Mouse (Mus musculus) ES-E14 (cell line): Measurements from ENCODE around the gene Etnk1. TPM values are rescaled to one million over a fixed set of nuclear protein-coding genes. Genes with fewer than 3 reads are reported as not detected.
A peak's percentile ranks its signal among the peaks of the same experiment; 100 is the strongest.

ENCODE experiments used
- DNase-seq: peaks from one replicate; pipeline ENCODE4 v3.0.0-alpha.2; 2013; ENCODE audit warnings: low read depth, low spot score
- H3K27ac ChIP-seq: 2 replicates; pipeline ENCODE4 v1.5.1; 2012; ENCODE audit warnings: low read depth, mild to moderate bottlenecking, low read length, moderate library complexity, mixed read lengths; ENCODE audit not compliant: poor library complexity, insufficient read depth, severe bottlenecking
- H3K36me3 ChIP-seq: 2 replicates; pipeline ENCODE4 v1.6.1; 2012; ENCODE audit warnings: mild to moderate bottlenecking, low read length, moderate library complexity, mixed read lengths; ENCODE audit not compliant: control insufficient read depth, poor library complexity, insufficient read depth, severe bottlenecking
- H3K4me1 ChIP-seq, 2 experiments: fragments of 150-350 bp in 1 of 2; sonication (generic) in 1 of 2; 2 replicates each; pipeline ENCODE4 v1.6.1; 2012; ENCODE audit warnings: low read length in 2 of 2, mild to moderate bottlenecking in 1 of 2, mixed read lengths in 1 of 2; ENCODE audit not compliant: control insufficient read depth in 2 of 2, insufficient read depth in 2 of 2, poor library complexity in 1 of 2
- H3K4me3 ChIP-seq, 2 experiments: fragments of 150-350 bp in 1 of 2; sonication (generic) in 1 of 2; 2 replicates each; pipeline ENCODE4 v1.5.1; 2012; ENCODE audit warnings: low read length in 2 of 2, low read depth in 1 of 2, mild to moderate bottlenecking in 1 of 2, mixed read lengths in 1 of 2; ENCODE audit not compliant: insufficient read depth in 1 of 2, poor library complexity in 1 of 2, severe bottlenecking in 1 of 2
- H3K9ac ChIP-seq: 2 replicates; pipeline ENCODE4 v1.6.1; 2012; ENCODE audit warnings: low read depth, mild to moderate bottlenecking, low read length, mixed read lengths; ENCODE audit not compliant: poor library complexity, insufficient read depth, severe bottlenecking
- H3K9me3 ChIP-seq: fragments of 150-350 bp; sonication (generic); 2 replicates; pipeline ENCODE4 v1.6.1; 2012; ENCODE audit warnings: low read depth, mild to moderate bottlenecking, low read length; ENCODE audit not compliant: control insufficient read depth, insufficient read depth
- CHD2 ChIP-seq: IDR thresholded peaks from 2 replicates; pipeline ENCODE4 v1.6.1; 2014; ENCODE audit warnings: mild to moderate bottlenecking, low read depth, low read length, inconsistent platforms
- HCFC1 ChIP-seq: IDR thresholded peaks from 2 replicates; pipeline ENCODE4 v1.6.1; 2012; ENCODE audit warnings: low read length, inconsistent platforms, borderline replicate concordance; ENCODE audit not compliant: insufficient read depth
- MAFK ChIP-seq: IDR thresholded peaks from 2 replicates; pipeline ENCODE4 v1.6.1; 2014; ENCODE audit warnings: mild to moderate bottlenecking, low read depth, low read length, inconsistent platforms; ENCODE audit not compliant: insufficient read depth
- ZC3H11A ChIP-seq: IDR thresholded peaks from 2 replicates; pipeline ENCODE4 v1.6.1; 2012; ENCODE audit warnings: low read depth, mild to moderate bottlenecking, inconsistent platforms, low read length, borderline replicate concordance
- ZNF384 ChIP-seq: IDR thresholded peaks from 2 replicates; pipeline ENCODE4 v1.6.1; 2012; ENCODE audit warnings: low read depth, low read length, inconsistent platforms
- in situ Hi-C, 2 experiments: fragments of 600-800 bp; cut with MboI; formaldehyde crosslinking; loops; one replicate each; pipeline ENCODE4 v1.15.1; 2025; ENCODE audit warnings: low sequenced_read_pairs in 2 of 2, inconsistent platforms in 1 of 2; ENCODE audit not compliant: unreplicated experiment in 2 of 2
- total RNA-seq: library from RNA; depleted of rRNA; stranded (reverse); fragments of 300-350 nt; gene quantifications from 2 replicates; pipeline ENCODE4 v1.2.3, GENCODE M21; 2012

The Etnk1 gene
- total RNA-seq, 1 experiment, result 75.7 TPM

DNA sequence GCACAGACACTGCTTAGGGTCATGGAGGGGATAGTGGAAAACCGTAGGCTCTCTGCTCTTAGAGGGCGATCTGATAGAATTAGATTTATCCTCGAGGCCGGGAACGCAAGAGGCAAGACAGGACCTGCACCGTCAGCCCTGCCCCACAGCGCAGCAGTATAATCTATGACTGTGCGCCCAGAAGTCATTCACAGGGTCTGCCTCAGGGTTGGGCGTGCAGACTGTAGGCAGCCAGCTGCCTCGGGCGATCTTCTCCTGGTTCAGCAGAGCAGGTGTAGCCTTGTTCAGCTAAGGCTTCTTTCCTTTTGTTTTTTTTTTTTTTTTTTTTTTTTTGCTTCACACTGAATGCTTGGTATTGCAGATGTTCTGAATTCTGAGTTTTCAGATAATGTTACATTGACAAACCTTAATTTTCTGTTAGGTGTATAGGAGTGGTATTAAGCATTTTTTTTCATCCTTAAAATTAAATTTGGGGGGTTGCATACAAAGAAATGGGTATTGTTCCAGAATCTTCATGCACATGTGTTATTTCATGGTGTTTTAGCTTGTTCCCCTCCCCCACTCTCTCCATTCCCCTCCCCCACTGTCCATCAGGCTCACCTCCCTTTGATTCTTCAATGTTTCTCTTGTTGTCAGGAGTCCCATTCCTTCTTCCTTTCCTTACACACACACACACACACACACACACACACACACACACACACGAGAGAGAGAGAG lies 4.7 kb upstream of the Etnk1 start:
- peak overlapping the region; percentile 19; the same call in 1 of the 2 replicates for H3K9ac ChIP-seq
- peak overlapping the region; percentile 49; the same call in 1 of the 2 replicates for H3K27ac ChIP-seq
- H3K36me3 ChIP-seq, result no peaks in the 10 kb centered on the region
- peaks cover 18 to 23% of the 10 kb centered on the region in 2 experiments for H3K4me1 ChIP-seq
- H3K9me3 ChIP-seq, result no peaks in the 10 kb centered on the region
- H3K4me3 ChIP-seq, result no peak overlapping the region
- DNase-seq, result no peak
- no peak for TF ChIP-seq ZC3H11A
- TF ChIP-seq MAFK, result peak; percentile 57
- peak; percentile 65; the same call in 1 of the 2 replicates for TF ChIP-seq CHD2
- no peak for TF ChIP-seq HCFC1
- peak; percentile 97 for TF ChIP-seq ZNF384
- in situ Hi-C loops, result no loop called here

GRCm38 (mm10) chr6:143163956-143164905 lies 2.8 kb upstream of the Etnk1 start:
- Histone ChIP-seq H3K36me3 (peaks cover under 1% of the 10 kb centered on the region; the same call in 1 of the 2 replicates), H3K4me3 (peak overlapping the region in 1 of 2 experiments; percentile 25; a peak in 1 of 4 replicates), H3K9me3 (no peaks in the 10 kb centered on the region), H3K27ac (peak overlapping the region; percentile 46; the same call in 1 of the 2 replicates), H3K4me1 (peaks cover 9 to 19% of the 10 kb centered on the region in 2 experiments), H3K9ac (peak overlapping the region; percentile 30; the same call in 1 of the 2 replicates)
- in situ Hi-C loops, result no loop called here
- TF ChIP-seq HCFC1, result no peak
- peak; percentile 77; the same call in 1 of the 2 replicates for TF ChIP-seq ZNF384
- TF ChIP-seq CHD2, result no peak
- TF ChIP-seq ZC3H11A, result no peak
- DNase-seq, result no peak

DNA sequence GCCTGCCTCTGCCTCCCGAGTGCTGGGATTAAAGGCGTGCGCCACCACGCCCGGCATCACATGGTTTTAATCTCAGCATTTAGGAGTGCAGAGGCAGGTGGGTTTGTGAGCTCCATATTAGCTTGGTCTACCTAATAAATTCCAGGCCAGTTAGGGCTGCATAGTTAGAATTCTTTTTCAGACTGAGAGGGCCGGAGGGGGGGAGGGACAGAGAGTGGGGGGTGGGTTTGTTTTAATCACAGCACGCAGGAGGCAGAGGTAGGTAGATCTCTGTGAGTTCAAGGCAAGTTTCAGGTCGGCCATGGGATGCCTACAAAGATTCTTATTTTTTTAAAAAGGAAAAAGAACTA lies 2.1 kb upstream of the Etnk1 start:
- in situ Hi-C loops, result no loop called here
- Histone ChIP-seq H3K36me3 (peaks cover 5% of the 10 kb centered on the region; the same call in 1 of the 2 replicates), H3K9ac (no peak overlapping the region), H3K9me3 (no peaks in the 10 kb centered on the region), H3K4me1 (peaks cover 9 to 19% of the 10 kb centered on the region in 2 experiments), H3K27ac (peak overlapping the region; percentile 27; the same call in 1 of the 2 replicates), H3K4me3 (peak overlapping the region in 1 of 2 experiments; percentile 25; a peak in 2 of 4 replicates)
- TF ChIP-seq ZC3H11A (no peak), ZNF384 (no peak; the same call in 1 of the 2 replicates), HCFC1 (no peak), MAFK (no peak), CHD2 (no peak)
- DNase-seq, result no peak
